Mouse (Mus musculus) layer of hippocampus, postnatal 10 days (tissue): ENCODE results near the gene Dusp18. TPM values are rescaled to one million over a fixed set of nuclear protein-coding genes. Genes with fewer than 3 reads are reported as not detected.

Experiments
- DNase-seq, 2 experiments: peaks; one replicate each; pipeline ENCODE4 v3.0.0; 2021; ENCODE audit warnings: low spot score in 2 of 2
- total RNA-seq, 2 experiments: library from RNA; stranded (reverse); gene quantifications; 2 replicates each; pipeline ENCODE4 v1.2.3; 2021

Dusp18 gene
- total RNA-seq, 2 experiments from 2014 or later = 19.8 to 22.6 TPM

DNA sequence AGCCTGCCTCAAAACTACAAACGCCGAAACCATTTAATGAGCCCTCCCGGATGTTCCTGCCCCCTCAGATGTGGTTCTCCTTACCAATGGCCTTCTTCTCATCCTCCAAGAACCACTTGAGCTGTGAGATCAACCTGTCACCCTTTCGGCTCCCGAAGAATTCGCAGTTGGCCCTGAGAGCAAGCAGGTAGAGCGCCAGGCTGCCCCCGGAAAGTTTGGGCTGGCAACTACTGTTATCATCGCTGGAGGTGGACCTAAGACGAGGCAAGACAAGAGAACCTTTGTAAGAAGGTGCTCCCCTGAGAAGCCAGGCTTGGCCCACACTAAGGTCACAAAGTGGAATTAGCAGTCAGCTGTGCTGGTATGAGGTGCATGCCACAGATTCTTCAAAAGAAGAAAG, 30.9 kb downstream of the Dusp18 start:
- no peak for DNase-seq

- peak in 1 of 2 experiments; percentile 2 for DNase-seq
Observed at GRCm38 (mm10) chr11:3930019-3930418, 35.0 kb downstream of the Dusp18 start.

DNA sequence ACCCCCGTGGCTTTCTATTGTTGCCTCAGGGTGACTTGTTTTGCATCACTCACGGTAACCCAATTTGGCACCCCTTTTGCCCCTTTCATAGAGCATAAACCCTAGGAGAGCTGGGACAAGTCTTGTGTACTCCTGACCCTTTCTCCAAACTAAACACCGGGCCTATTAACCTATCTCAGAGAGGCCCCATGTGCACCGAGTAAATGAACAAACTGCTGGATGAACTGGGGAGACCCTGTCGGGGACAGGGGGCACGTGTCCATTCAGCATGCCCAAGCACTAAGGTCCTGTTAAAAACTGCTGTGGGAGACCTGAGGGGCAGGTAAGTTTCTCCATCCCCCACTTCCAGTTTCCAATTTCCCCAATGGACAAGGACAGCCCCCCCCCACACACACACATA, 35.9 kb downstream of the Dusp18 start:
- DNase-seq = peak in 1 of 2 experiments; percentile 1

DNA sequence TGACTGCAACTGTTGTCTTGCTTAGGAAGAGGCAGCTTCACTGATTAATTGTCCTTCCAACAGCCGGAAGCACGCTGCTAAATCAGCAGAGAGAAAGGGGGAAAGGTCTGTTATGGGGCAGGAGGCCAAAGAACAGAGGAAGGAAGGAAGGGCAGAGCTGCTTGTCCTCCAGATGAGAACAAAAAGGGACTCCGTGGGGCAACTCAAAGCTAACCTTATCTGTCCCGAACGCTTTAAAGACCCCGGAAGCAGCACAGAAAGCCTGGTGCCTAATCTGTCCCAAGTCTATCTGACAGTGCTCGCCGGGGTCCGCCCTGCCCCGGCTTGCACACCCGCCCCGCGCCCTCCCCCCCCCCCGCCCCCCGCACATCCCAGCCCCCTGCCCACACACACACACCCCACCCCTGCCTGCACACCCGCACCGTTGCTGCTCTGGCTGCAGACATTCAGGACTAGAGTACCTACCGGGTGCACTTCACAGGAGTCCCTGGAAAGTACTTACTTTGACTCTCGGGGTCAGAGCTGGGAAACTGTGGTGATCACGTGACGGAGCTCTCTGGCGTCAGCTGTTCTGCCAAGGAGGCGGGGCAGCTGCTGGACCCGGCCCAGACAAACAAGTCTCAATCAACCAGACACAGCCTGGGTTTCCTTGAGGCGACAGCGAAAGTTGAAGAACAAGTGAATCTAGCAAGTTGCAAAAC, 36.6 kb downstream of the Dusp18 start, which contains the start of gene Tcn2:
Gene Tcn2 (minus strand): TSS at position 649 of the 701 bp plus-strand sequence.
- peak; percentile 69 to 80 for DNase-seq

GRCm38 (mm10) chr11:3933756-3934285, 38.8 kb downstream of the Dusp18 start:
- no peak for DNase-seq

GRCm38 (mm10) chr11:3935135-3935534, 40.1 kb downstream of the Dusp18 start:
- peak in 1 of 2 experiments; percentile 6 for DNase-seq

DNA sequence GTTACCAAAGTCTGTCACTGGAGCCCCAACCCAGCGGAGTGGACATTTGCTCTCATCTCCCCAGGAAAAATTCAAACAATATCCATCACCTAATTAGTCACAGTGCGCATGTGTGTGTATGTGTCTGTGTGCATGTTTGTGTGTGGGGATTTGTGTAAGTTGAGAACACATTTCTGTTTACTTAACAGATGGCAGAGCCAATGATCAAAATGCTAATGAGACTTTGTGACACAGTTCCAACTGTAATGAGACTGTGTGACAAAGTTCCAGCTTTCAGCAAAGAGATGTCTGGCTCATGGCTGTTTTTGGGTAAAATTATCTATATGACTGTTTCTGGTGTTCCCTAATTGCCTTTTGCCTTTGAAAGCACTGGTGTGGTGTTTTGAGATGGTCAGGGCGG, 41.3 kb downstream of the Dusp18 start:
- no peak for DNase-seq

- DNase-seq = no peak
Observed at GRCm38 (mm10) chr11:3937321-3937874, 42.4 kb downstream of the Dusp18 start.

DNA sequence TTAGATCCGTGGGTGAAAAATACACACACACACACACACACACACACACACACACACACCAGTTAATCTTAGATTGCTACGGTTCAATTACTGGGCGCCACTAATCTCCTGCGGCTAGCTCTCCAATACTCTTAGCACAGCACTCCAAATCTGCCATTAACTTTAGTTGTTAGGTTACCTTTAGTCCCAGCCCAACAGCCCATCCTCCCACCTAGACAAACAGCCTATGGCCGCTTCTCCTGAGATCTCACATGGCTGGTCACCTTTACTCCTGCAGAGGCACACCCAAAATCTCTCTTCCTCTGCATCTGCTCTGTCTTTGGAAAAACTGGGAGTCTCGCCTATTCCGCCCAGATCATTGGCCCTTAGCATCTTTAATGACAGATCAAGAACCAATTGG, 46.3 kb downstream of the Dusp18 start:
- DNase-seq = no peak

DNA sequence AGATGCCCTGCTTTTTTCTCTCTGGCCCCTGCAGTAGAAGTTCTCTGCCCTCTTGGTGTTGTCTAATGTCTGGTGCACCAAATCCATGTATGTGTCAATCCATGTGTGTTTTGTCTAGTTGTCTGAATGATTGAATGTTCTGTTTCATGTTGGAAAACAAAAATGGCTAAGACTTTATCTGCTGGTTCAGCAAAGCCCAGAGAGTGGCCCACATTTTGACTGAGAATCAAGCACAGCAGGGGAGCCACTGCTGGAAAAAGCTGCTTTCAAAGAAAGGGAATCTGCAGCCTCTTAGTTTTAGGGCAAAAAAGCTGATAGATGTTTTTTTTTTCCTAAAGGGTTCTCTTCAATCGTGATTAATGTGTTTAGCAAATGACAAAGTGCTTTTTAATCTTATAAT, 51.3 kb downstream of the Dusp18 start:
- DNase-seq = no peak

Other genes starting within 250 kb of the Dusp18 start
- gene Morc2a, start 246.0 kb upstream of the Dusp18 start, total RNA-seq = 10 to 100 TPM; 41.6 to 46.6 TPM
- 10 to 100 TPM; 84.0 to 87.2 TPM for gene Osbp2, start 31.3 kb upstream of the Dusp18 start, total RNA-seq
- gene 4921536K21Rik, start 142 bp upstream of the Dusp18 start, total RNA-seq = under 1 TPM; 0.62 to 0.69 TPM
- gene Slc35e4, start 19.4 kb downstream of the Dusp18 start, total RNA-seq = 10 to 100 TPM; 21.8 to 22.2 TPM
- 10 to 100 TPM; 13.2 to 16.2 TPM for gene Tcn2, start 36.9 kb downstream of the Dusp18 start, total RNA-seq
- 10 to 100 TPM; 37.1 to 51.0 TPM for gene Pes1, start 68.7 kb downstream of the Dusp18 start, total RNA-seq
- gene 4930556J24Rik, start 81.5 kb downstream of the Dusp18 start, total RNA-seq = not detected
- 10 to 100 TPM in 1 of 2 experiments, 1 to 10 TPM in 1; 8.9 to 10.2 TPM for gene Gal3st1, start 88.4 kb downstream of the Dusp18 start, total RNA-seq
- 1 to 10 TPM in 1 of 2 experiments, under 1 TPM in 1; 0.38 to 1.1 TPM for gene Sec14l4, start 136.2 kb downstream of the Dusp18 start, total RNA-seq
- 1 to 10 TPM; 3.7 to 4.5 TPM for gene Sec14l3, start 169.6 kb downstream of the Dusp18 start, total RNA-seq
- gene Mtfp1, start 200.2 kb downstream of the Dusp18 start, total RNA-seq = 10 to 100 TPM; 62.5 to 66.0 TPM
- 10 to 100 TPM; 24.3 to 26.8 TPM for gene Sec14l2, start 228.2 kb downstream of the Dusp18 start, total RNA-seq
- 10 to 100 TPM; 47.7 to 49.4 TPM for gene Rnf215, start 240.0 kb downstream of the Dusp18 start, total RNA-seq